Mouse (Mus musculus): Measurements from ENCODE around the gene Col4a3bp. TPM values are rescaled to one million over a fixed set of nuclear protein-coding genes. Genes with fewer than 3 reads are reported as not detected.

Col4a3bp gene
- polyA plus RNA-seq, 1 experiment: 18.0 TPM

- peaks cover 2% of the 10 kb centered on the region for H3K4me1 ChIP-seq (ENCODE audit: control insufficient read depth, insufficient read depth, low read length)
- WGBS: 38% methylated on average over 5 of the region's 5 CpGs
- no peak for TF ChIP-seq POLR2A (IDR thresholded peaks at IDR 0.05; ENCODE audit: borderline replicate concordance, control insufficient read depth, low read depth, low read length)
- TF ChIP-seq CTCF (IDR thresholded peaks at IDR 0.05; ENCODE audit: control insufficient read depth, insufficient read depth, low read length): no peak
Measured at GRCm38 (mm10) chr13:96511893-96512292, 30.5 kb upstream of the Col4a3bp start.

GRCm38 (mm10) chr13:96514154-96514942 lies 28.1 kb upstream of the Col4a3bp start:
- WGBS: 83% methylated on average over 5 of the region's 5 CpGs
- H3K4me1 ChIP-seq (ENCODE audit: control insufficient read depth, insufficient read depth, low read length): peaks cover 2% of the 10 kb centered on the region
- TF ChIP-seq POLR2A (IDR thresholded peaks at IDR 0.05; ENCODE audit: borderline replicate concordance, control insufficient read depth, low read depth, low read length) (no peak), CTCF (IDR thresholded peaks at IDR 0.05; ENCODE audit: control insufficient read depth, insufficient read depth, low read length) (no peak)

More at GRCm38 (mm10) chr13:96511893-96512292, 30.5 kb upstream of the Col4a3bp start:
- no peak overlapping the region for H3K4me3 ChIP-seq (replicated peaks; ENCODE audit: control insufficient read depth, low read depth, low read length)
- no peak overlapping the region for H3K27ac ChIP-seq (ENCODE audit: control insufficient read depth, insufficient read depth, low read depth, low read length, poor library complexity)

GRCm38 (mm10) chr13:96516249-96516648 lies 26.2 kb upstream of the Col4a3bp start:
- Histone ChIP-seq H3K27ac (ENCODE audit: control insufficient read depth, insufficient read depth, low read depth, low read length, poor library complexity) (no peak overlapping the region), H3K4me1 (ENCODE audit: control insufficient read depth, insufficient read depth, low read length) (peaks cover 2% of the 10 kb centered on the region), H3K4me3 (replicated peaks; ENCODE audit: control insufficient read depth, low read depth, low read length) (no peak overlapping the region)
- WGBS: 81% methylated on average over 9 of the region's 9 CpGs
- TF ChIP-seq POLR2A (IDR thresholded peaks at IDR 0.05; ENCODE audit: borderline replicate concordance, control insufficient read depth, low read depth, low read length) (no peak), CTCF (IDR thresholded peaks at IDR 0.05; ENCODE audit: control insufficient read depth, insufficient read depth, low read length) (no peak)

More at GRCm38 (mm10) chr13:96514154-96514942, 28.1 kb upstream of the Col4a3bp start:
- Histone ChIP-seq H3K4me3 (replicated peaks; ENCODE audit: control insufficient read depth, low read depth, low read length) (no peak overlapping the region), H3K27ac (ENCODE audit: control insufficient read depth, insufficient read depth, low read depth, low read length, poor library complexity) (no peak overlapping the region)

GRCm38 (mm10) chr13:96517335-96517734 lies 25.1 kb upstream of the Col4a3bp start:
- TF ChIP-seq CTCF (IDR thresholded peaks at IDR 0.05; ENCODE audit: control insufficient read depth, insufficient read depth, low read length) (no peak), POLR2A (IDR thresholded peaks at IDR 0.05; ENCODE audit: borderline replicate concordance, control insufficient read depth, low read depth, low read length) (no peak)
- Histone ChIP-seq H3K27ac (ENCODE audit: control insufficient read depth, insufficient read depth, low read depth, low read length, poor library complexity) (no peak overlapping the region), H3K4me3 (replicated peaks; ENCODE audit: control insufficient read depth, low read depth, low read length) (no peak overlapping the region), H3K4me1 (ENCODE audit: control insufficient read depth, insufficient read depth, low read length) (peaks cover 2% of the 10 kb centered on the region; the same call in 1 of the 2 replicates)
- WGBS: 88% methylated on average over 2 of the region's 2 CpGs

GRCm38 (mm10) chr13:96521294-96521693 lies 21.1 kb upstream of the Col4a3bp start:
- H3K4me3 ChIP-seq (replicated peaks; ENCODE audit: control insufficient read depth, low read depth, low read length): no peak overlapping the region
- no peak overlapping the region for H3K27ac ChIP-seq (ENCODE audit: control insufficient read depth, insufficient read depth, low read depth, low read length, poor library complexity)
- TF ChIP-seq CTCF (IDR thresholded peaks at IDR 0.05; ENCODE audit: control insufficient read depth, insufficient read depth, low read length) (no peak), POLR2A (IDR thresholded peaks at IDR 0.05; ENCODE audit: borderline replicate concordance, control insufficient read depth, low read depth, low read length) (no peak)
- 61% methylated on average over 3 of the region's 3 CpGs for WGBS
- H3K4me1 ChIP-seq (ENCODE audit: control insufficient read depth, insufficient read depth, low read length): peaks cover under 1% of the 10 kb centered on the region; the same call in 1 of the 2 replicates

GRCm38 (mm10) chr13:96527022-96527421 lies 15.4 kb upstream of the Col4a3bp start:
- WGBS: 66% methylated on average over 3 of the region's 3 CpGs
- Histone ChIP-seq H3K4me3 (replicated peaks; ENCODE audit: control insufficient read depth, low read depth, low read length) (no peak overlapping the region), H3K4me1 (ENCODE audit: control insufficient read depth, insufficient read depth, low read length) (no peaks in the 10 kb centered on the region), H3K27ac (ENCODE audit: control insufficient read depth, insufficient read depth, low read depth, low read length, poor library complexity) (no peak overlapping the region)
- TF ChIP-seq POLR2A (IDR thresholded peaks at IDR 0.05; ENCODE audit: borderline replicate concordance, control insufficient read depth, low read depth, low read length) (no peak), CTCF (IDR thresholded peaks at IDR 0.05; ENCODE audit: control insufficient read depth, insufficient read depth, low read length) (no peak)

- Histone ChIP-seq H3K4me3 (replicated peaks; ENCODE audit: control insufficient read depth, low read depth, low read length) (no peak overlapping the region), H3K27ac (ENCODE audit: control insufficient read depth, insufficient read depth, low read depth, low read length, poor library complexity) (no peak overlapping the region), H3K4me1 (ENCODE audit: control insufficient read depth, insufficient read depth, low read length) (no peaks in the 10 kb centered on the region)
- TF ChIP-seq POLR2A (IDR thresholded peaks at IDR 0.05; ENCODE audit: borderline replicate concordance, control insufficient read depth, low read depth, low read length): no peak
- TF ChIP-seq CTCF (IDR thresholded peaks at IDR 0.05; ENCODE audit: control insufficient read depth, insufficient read depth, low read length): no peak
- WGBS: 69% methylated on average over 11 of the region's 11 CpGs
Measured at GRCm38 (mm10) chr13:96527856-96528255, 14.6 kb upstream of the Col4a3bp start.

GRCm38 (mm10) chr13:96528776-96529175 lies 13.6 kb upstream of the Col4a3bp start:
- Histone ChIP-seq H3K27ac (ENCODE audit: control insufficient read depth, insufficient read depth, low read depth, low read length, poor library complexity) (no peak overlapping the region), H3K4me1 (ENCODE audit: control insufficient read depth, insufficient read depth, low read length) (no peaks in the 10 kb centered on the region), H3K4me3 (replicated peaks; ENCODE audit: control insufficient read depth, low read depth, low read length) (no peak overlapping the region)
- WGBS: 83% methylated on average over 3 of the region's 3 CpGs
- TF ChIP-seq POLR2A (IDR thresholded peaks at IDR 0.05; ENCODE audit: borderline replicate concordance, control insufficient read depth, low read depth, low read length) (no peak), CTCF (IDR thresholded peaks at IDR 0.05; ENCODE audit: control insufficient read depth, insufficient read depth, low read length) (no peak)

Data from bone marrow, adult 2 months (tissue).